Mouse (Mus musculus) neural tube, embryonic 12.5 days (tissue): ENCODE results near the gene Rbfox3. TPM values are rescaled to one million over a fixed set of nuclear protein-coding genes. Genes with fewer than 3 reads are reported as not detected.

ENCODE experiments used
- ATAC-seq: fragments of 200-750 bp; cut with Nextera tagmentation; 2 replicates; pipeline ENCODE4 v1.8.0; 2017; ENCODE audit warnings: low read depth, mild to moderate bottlenecking, moderate TSS enrichment, moderate library complexity; ENCODE audit not compliant: low FRiP score
- H3K27ac ChIP-seq: fragments of 300-500 bp; sonication (generic); 2 replicates; pipeline ENCODE4 v1.5.1; 2016
- H3K27me3 ChIP-seq: fragments of 300-500 bp; sonication (generic); replicated peaks from 2 replicates; pipeline ENCODE4 v1.6.1; 2016; ENCODE audit warnings: mild to moderate bottlenecking
- H3K36me3 ChIP-seq: fragments of 300-500 bp; sonication (generic); 2 replicates; pipeline ENCODE4 v1.6.1; 2016; ENCODE audit warnings: mild to moderate bottlenecking
- H3K4me1 ChIP-seq: fragments of 300-500 bp; sonication (generic); 2 replicates; pipeline ENCODE4 v1.6.1; 2016
- H3K4me2 ChIP-seq: fragments of 300-500 bp; sonication (generic); replicated peaks from 2 replicates; pipeline ENCODE4 v1.6.1; 2016; ENCODE audit warnings: mild to moderate bottlenecking
- H3K4me3 ChIP-seq: fragments of 300-500 bp; sonication (generic); 2 replicates; pipeline ENCODE4 v1.5.1; 2016
- H3K9ac ChIP-seq: fragments of 300-500 bp; sonication (generic); 2 replicates; pipeline ENCODE4 v1.6.1; 2016; ENCODE audit warnings: mild to moderate bottlenecking
- H3K9me3 ChIP-seq: fragments of 300-500 bp; sonication (generic); 2 replicates; pipeline ENCODE4 v1.6.1; 2016; ENCODE audit warnings: mild to moderate bottlenecking
- WGBS: fragments of 180-500 bp; shearing (Covaris S2); methylation state at CpG from one replicate; pipeline ENCODE4 v1.1.7; 2016; 5-methylcytosine and 5-hydroxymethylcytosine counted together
- polyA plus RNA-seq: library from polyadenylated mRNA; unstranded; fragments of >200 nt; fragmentation: Nextera tagmentation; extraction: Ambion mirVana; gene quantifications from 2 replicates; pipeline ENCODE4 v1.2.1, GENCODE M21; 2016

The Rbfox3 gene
- polyA plus RNA-seq, 1 experiment from 2014 or later = 52.6 TPM

GRCm38 (mm10) chr11:118620869-118621268 lies 290.5 kb downstream of the Rbfox3 start:
- H3K9ac ChIP-seq = no peak overlapping the region
- H3K27me3 ChIP-seq = no peaks in the 10 kb centered on the region
- H3K9me3 ChIP-seq = no peaks in the 10 kb centered on the region
- no peaks in the 10 kb centered on the region for H3K36me3 ChIP-seq
- no peaks in the 10 kb centered on the region for H3K4me1 ChIP-seq
- H3K27ac ChIP-seq = no peak overlapping the region
- 81% methylated on average over 4 of the region's 4 CpGs for WGBS
- no peak for ATAC-seq
- H3K4me3 ChIP-seq = no peak overlapping the region
- no peak overlapping the region for H3K4me2 ChIP-seq

GRCm38 (mm10) chr11:118614126-118614525 lies 297.3 kb downstream of the Rbfox3 start:
- H3K4me2 ChIP-seq = no peak overlapping the region
- no peaks in the 10 kb centered on the region for H3K9me3 ChIP-seq
- H3K27me3 ChIP-seq = peaks cover 5% of the 10 kb centered on the region; the same call in 1 of the 2 replicates
- H3K4me1 ChIP-seq = peaks cover 7% of the 10 kb centered on the region; the same call in 1 of the 2 replicates
- 88% methylated on average over 4 of the region's 4 CpGs for WGBS
- no peaks in the 10 kb centered on the region for H3K36me3 ChIP-seq
- no peak for ATAC-seq
- H3K27ac ChIP-seq = no peak overlapping the region
- no peak overlapping the region for H3K4me3 ChIP-seq
- no peak overlapping the region for H3K9ac ChIP-seq

- Histone ChIP-seq H3K9ac (no peak overlapping the region), H3K4me1 (peaks cover 7% of the 10 kb centered on the region), H3K4me3 (no peak overlapping the region), H3K9me3 (no peaks in the 10 kb centered on the region), H3K27ac (no peak overlapping the region), H3K4me2 (peak overlapping the region; percentile 34; the same call in 1 of the 2 replicates), H3K36me3 (no peaks in the 10 kb centered on the region), H3K27me3 (peaks cover 6% of the 10 kb centered on the region; the same call in 1 of the 2 replicates)
- no peak for ATAC-seq
- WGBS = 3% methylated on average over 13 of the region's 14 CpGs
These were observed 301.3 kb downstream of the Rbfox3 start for GRCm38 (mm10) chr11:118610128-118610527.

- no peak for ATAC-seq
- peak overlapping the region; percentile 34; the same call in 1 of the 2 replicates for H3K4me2 ChIP-seq
- no peak overlapping the region for H3K9ac ChIP-seq
- no peaks in the 10 kb centered on the region for H3K36me3 ChIP-seq
- H3K4me3 ChIP-seq = no peak overlapping the region
- H3K27me3 ChIP-seq = peaks cover 6% of the 10 kb centered on the region; the same call in 1 of the 2 replicates
- H3K4me1 ChIP-seq = peaks cover 7% of the 10 kb centered on the region
- H3K27ac ChIP-seq = no peak overlapping the region
- 14% methylated on average over 17 of the region's 17 CpGs for WGBS
- H3K9me3 ChIP-seq = no peaks in the 10 kb centered on the region
These were observed 302.0 kb downstream of the Rbfox3 start for GRCm38 (mm10) chr11:118609236-118610000.

GRCm38 (mm10) chr11:118607927-118608326 lies 303.5 kb downstream of the Rbfox3 start:
- no peak overlapping the region for H3K4me2 ChIP-seq
- no peak overlapping the region for H3K9ac ChIP-seq
- H3K27ac ChIP-seq = no peak overlapping the region
- H3K9me3 ChIP-seq = no peaks in the 10 kb centered on the region
- peaks cover 20% of the 10 kb centered on the region for H3K4me1 ChIP-seq
- no peaks in the 10 kb centered on the region for H3K36me3 ChIP-seq
- no peak for ATAC-seq
- H3K4me3 ChIP-seq = no peak overlapping the region
- 47% methylated on average over 8 of the region's 8 CpGs for WGBS
- H3K27me3 ChIP-seq = peaks cover 6% of the 10 kb centered on the region; the same call in 1 of the 2 replicates

- Histone ChIP-seq H3K27ac (no peak overlapping the region), H3K4me3 (no peak overlapping the region), H3K4me1 (peaks cover 33% of the 10 kb centered on the region), H3K9ac (no peak overlapping the region), H3K27me3 (peaks cover 6% of the 10 kb centered on the region; the same call in 1 of the 2 replicates), H3K9me3 (no peaks in the 10 kb centered on the region), H3K36me3 (no peaks in the 10 kb centered on the region), H3K4me2 (no peak overlapping the region)
- no peak for ATAC-seq
- WGBS = 85% methylated on average over 2 of the region's 2 CpGs
These were observed 305.8 kb downstream of the Rbfox3 start for GRCm38 (mm10) chr11:118605570-118605969.

GRCm38 (mm10) chr11:118604206-118604605 lies 307.2 kb downstream of the Rbfox3 start:
- Histone ChIP-seq H3K4me2 (no peak overlapping the region), H3K4me1 (peaks cover 36% of the 10 kb centered on the region), H3K36me3 (no peaks in the 10 kb centered on the region), H3K27me3 (peaks cover 1% of the 10 kb centered on the region; the same call in 1 of the 2 replicates), H3K4me3 (no peak overlapping the region), H3K9ac (no peak overlapping the region), H3K9me3 (no peaks in the 10 kb centered on the region), H3K27ac (no peak overlapping the region)
- 66% methylated on average over 6 of the region's 6 CpGs for WGBS
- ATAC-seq = no peak

GRCm38 (mm10) chr11:118603126-118603525 lies 308.3 kb downstream of the Rbfox3 start:
- Histone ChIP-seq H3K9ac (no peak overlapping the region), H3K4me1 (peaks cover 36% of the 10 kb centered on the region), H3K27me3 (no peaks in the 10 kb centered on the region), H3K4me2 (no peak overlapping the region), H3K27ac (no peak overlapping the region), H3K9me3 (no peaks in the 10 kb centered on the region), H3K36me3 (no peaks in the 10 kb centered on the region), H3K4me3 (no peak overlapping the region)
- no peak for ATAC-seq
- whole genome bisulfite sequencing = 3% methylated on average over 10 of the region's 10 CpGs

GRCm38 (mm10) chr11:118601484-118601883 lies 309.9 kb downstream of the Rbfox3 start:
- H3K27ac ChIP-seq = no peak overlapping the region
- H3K36me3 ChIP-seq = no peaks in the 10 kb centered on the region
- H3K4me1 ChIP-seq = peaks cover 36% of the 10 kb centered on the region
- no peaks in the 10 kb centered on the region for H3K9me3 ChIP-seq
- H3K4me3 ChIP-seq = no peak overlapping the region
- no peak overlapping the region for H3K9ac ChIP-seq
- H3K4me2 ChIP-seq = no peak overlapping the region
- WGBS = 66% methylated on average over 9 of the region's 9 CpGs
- no peak for ATAC-seq
- H3K27me3 ChIP-seq = no peaks in the 10 kb centered on the region; the same call in 1 of the 2 replicates

- no peak overlapping the region for H3K4me3 ChIP-seq
- peak; percentile 41 for ATAC-seq
- H3K9ac ChIP-seq = 0 out of 2 replicates have a peak overlapping the region, but pooled peaks have one; percentile 26
- no peaks in the 10 kb centered on the region; the same call in 1 of the 2 replicates for H3K27me3 ChIP-seq
- peak overlapping the region; percentile 34 for H3K4me2 ChIP-seq
- peak overlapping the region; percentile 64 for H3K27ac ChIP-seq
- H3K36me3 ChIP-seq = no peaks in the 10 kb centered on the region
- no peaks in the 10 kb centered on the region for H3K9me3 ChIP-seq
- WGBS = 3% methylated on average over 9 of the region's 9 CpGs
- peaks cover 36% of the 10 kb centered on the region for H3K4me1 ChIP-seq
These were observed 311.2 kb downstream of the Rbfox3 start for GRCm38 (mm10) chr11:118600168-118600567.

GRCm38 (mm10) chr11:118598726-118599125 lies 312.7 kb downstream of the Rbfox3 start:
- Histone ChIP-seq H3K9me3 (no peaks in the 10 kb centered on the region), H3K4me1 (peaks cover 32% of the 10 kb centered on the region), H3K4me3 (no peak overlapping the region), H3K27me3 (no peaks in the 10 kb centered on the region; the same call in 1 of the 2 replicates), H3K4me2 (no peak overlapping the region), H3K36me3 (no peaks in the 10 kb centered on the region), H3K27ac (no peak overlapping the region), H3K9ac (no peak overlapping the region)
- 76% methylated on average over 5 of the region's 5 CpGs for WGBS
- ATAC-seq = no peak

- no peaks in the 10 kb centered on the region for H3K27me3 ChIP-seq
- no peak overlapping the region for H3K4me3 ChIP-seq
- H3K9ac ChIP-seq = no peak overlapping the region
- H3K4me1 ChIP-seq = no peaks in the 10 kb centered on the region
- 6% methylated on average over 15 of the region's 15 CpGs for WGBS
- no peaks in the 10 kb centered on the region for H3K9me3 ChIP-seq
- no peak for ATAC-seq
- no peaks in the 10 kb centered on the region for H3K36me3 ChIP-seq
- H3K27ac ChIP-seq = no peak overlapping the region
- no peak overlapping the region for H3K4me2 ChIP-seq
These were observed 326.6 kb downstream of the Rbfox3 start for GRCm38 (mm10) chr11:118584826-118585225.
